Mouse (Mus musculus) thymus, postnatal 10 days (tissue): ENCODE data around the gene Esp38.
"Not testable (repeated sequence)": the region's sequence is repeated elsewhere in the genome, so short reads cannot be mapped to it uniquely, and the experiment has no call there.

Source experiments
- DNase-seq, 2 experiments: peaks; one replicate each; pipeline ENCODE4 v3.0.0; 2021; ENCODE audit warnings: low spot score in 2 of 2

Gene Esp38

DNA sequence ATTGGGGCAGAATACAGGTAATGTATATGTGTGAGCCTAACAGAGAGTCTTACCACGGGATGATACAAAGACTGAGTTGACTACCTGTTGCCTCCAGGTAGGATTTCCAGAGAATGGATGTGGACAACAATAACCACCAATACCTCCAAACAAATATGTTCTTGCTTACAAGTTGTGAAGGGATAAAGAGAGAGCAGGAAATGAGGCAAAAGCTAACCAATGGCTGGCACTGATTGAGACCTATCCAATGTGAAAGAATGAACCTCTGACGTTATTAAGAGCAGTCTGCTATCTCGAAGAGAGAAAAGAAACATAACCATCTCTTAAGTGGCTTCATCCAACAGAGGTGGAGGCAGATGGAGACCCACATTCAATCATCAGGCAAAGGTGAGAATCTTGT lies at the start of gene Esp38:
TSS of gene Esp38 (plus strand) at position 301 of the 400 bp plus-strand sequence.
- DNase-seq = no peak

DNA sequence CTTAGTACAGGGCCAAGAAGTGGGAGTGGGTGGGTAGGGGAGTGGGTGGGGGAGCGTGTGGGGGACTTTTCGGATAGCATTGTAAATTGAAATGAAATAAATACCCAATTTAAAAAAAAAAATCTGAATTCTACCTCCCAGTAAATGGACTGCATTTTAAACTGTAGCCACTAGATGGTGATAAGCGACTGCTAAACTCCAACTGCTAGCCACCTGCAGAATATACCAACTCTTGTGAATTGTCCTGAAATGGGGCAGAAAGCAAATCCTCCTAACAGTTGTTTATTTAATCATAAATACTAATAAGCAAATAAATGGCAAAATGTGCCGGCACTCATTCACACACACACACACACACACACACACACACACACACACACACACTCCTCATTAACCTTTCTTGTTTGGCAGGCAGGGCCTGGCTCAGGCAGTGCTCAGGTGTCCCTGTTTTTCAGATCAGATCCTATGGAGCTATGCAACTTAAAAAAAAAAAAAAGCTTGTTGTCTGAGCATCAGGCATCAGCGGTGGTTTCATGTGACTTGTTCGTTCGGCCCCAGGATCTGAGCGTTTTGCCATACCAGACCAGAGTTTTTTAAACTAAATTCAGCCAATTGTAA lies 47.3 kb upstream of the Esp38 start:
- DNase-seq = not testable (repeated sequence)
